Mouse (Mus musculus): ENCODE measurements around the gene Birc7.
A peak's percentile ranks its signal among the peaks of the same experiment; 100 is the strongest.

Birc7 gene

DNA sequence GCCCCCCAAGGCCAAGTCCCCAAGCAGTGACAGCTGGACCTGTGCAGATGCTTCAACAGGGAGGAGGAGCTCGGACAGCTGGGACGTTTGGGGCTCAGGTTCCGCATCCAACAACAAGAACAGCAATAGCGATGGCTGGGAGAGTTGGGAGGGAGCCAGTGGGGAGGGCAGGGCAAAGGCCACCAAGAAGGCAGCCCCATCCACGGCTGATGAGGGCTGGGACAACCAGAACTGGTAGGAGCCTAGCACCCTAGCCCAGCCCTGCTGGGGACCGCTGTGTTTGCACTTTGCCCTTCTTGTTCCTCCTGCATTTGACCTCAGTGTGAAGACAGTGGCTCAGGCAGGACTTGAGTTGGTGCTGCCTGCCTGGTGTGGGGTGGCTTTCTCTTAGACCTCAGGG lies 52.3 kb downstream of the Birc7 start:
- DNase-seq = peak; percentile 71 to 87

Data from kidney, postnatal 25 days (tissue).